Mouse (Mus musculus) liver, embryonic 14.5 days (tissue): ENCODE data around the gene Them7.

Experiments
- CTCF ChIP-seq: IDR thresholded peaks from 2 replicates; pipeline ENCODE4 v1.5.1; 2016; ENCODE audit warnings: antibody characterized with exemption, low read depth, control low read depth
- EP300 ChIP-seq: IDR thresholded peaks from 2 replicates; pipeline ENCODE4 v1.6.1; 2016; ENCODE audit warnings: antibody characterized with exemption, low read depth

DNA sequence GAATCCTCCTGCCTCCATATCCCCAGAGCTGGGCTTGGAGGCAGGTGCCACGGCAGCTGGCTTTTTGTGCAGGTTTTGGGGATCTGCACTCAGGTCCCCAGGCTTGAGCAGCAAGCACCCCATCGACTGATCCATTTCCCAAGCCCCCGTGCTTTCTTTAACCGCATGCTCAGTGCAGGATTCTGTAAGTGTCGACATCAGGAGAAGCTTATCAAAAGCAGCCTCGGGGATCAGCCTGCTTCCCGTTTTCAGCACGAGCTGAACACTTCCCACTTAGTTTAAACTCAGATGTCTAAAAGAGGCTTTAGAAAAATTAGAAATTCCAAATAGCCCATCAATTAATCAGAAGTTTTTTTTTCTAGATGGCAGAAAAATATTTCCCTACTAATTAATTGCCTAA lies 4.5 kb upstream of the Them7 start:
- no peak for TF ChIP-seq CTCF
- no peak for TF ChIP-seq EP300
